Mouse (Mus musculus): ENCODE measurements around the gene Gm6096. TPM values are rescaled to one million over a fixed set of nuclear protein-coding genes. Genes with fewer than 3 reads are reported as not detected.
"Not testable (repeated sequence)": the region's sequence is repeated elsewhere in the genome, so short reads cannot be mapped to it uniquely, and the experiment has no call there.

The Gm6096 gene
- 0.53 TPM in 1 of 2 replicates, not detected in the other for polyA plus RNA-seq (2015; fragmentation: Nextera tagmentation; extraction: Ambion mirVana)

DNA sequence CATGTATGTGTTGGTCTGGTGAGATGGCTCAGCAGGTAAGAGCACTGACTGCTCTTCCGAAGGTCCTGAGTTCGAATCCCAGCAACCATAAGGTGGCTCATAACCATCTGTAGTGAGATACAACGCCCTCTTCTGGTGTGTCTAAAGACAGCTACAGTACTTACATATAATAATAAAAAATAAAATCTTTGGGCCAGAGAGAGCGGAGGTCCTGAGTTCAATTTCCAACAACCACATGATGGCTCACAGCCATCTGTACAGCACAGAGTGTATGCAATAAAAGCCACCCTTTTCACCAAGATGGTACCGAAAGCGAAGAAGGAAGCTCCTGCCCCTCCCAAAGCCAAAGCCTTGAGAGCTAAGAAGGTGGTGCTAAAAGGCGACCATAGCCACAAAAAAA is at the start of gene Gm6096:
TSS of gene Gm6096 (plus strand) at position 301 of the 400 bp plus-strand sequence.
- H3K27ac ChIP-seq = no peak within 1 kb of the TSS
- 93% methylated on average over 7 of the region's 7 CpGs for WGBS
- H3K36me3 ChIP-seq = peaks cover 76% of the 10 kb centered on the region

DNA sequence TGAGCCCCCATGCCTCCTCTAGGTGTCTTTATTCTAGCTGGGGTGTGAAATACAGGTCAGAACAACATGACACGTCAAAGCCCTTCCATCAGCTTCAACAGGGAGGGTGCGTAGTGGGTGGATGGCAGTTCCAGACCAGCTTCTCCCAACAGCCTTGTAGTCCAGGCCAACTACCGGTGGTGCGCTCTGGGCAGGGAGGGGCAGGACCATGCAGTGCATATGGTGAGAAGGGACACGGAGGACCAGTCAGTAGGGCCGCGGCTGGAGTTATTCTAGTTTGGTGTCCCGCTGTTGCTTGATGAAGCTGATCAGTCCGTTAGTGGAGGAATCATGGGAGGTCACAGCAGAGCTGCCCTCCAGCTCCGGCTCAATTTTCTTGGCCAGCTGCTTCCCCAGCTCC is 48.7 kb upstream of the Gm6096 start:
- H3K27me3 ChIP-seq; H3K9ac ChIP-seq; ATAC-seq (ENCODE audit: low FRiP score, low read depth); H3K4me3 ChIP-seq; H3K9me3 ChIP-seq; H3K4me1 ChIP-seq; H3K27ac ChIP-seq; H3K4me2 ChIP-seq (replicated peaks): not testable (repeated sequence)
- peaks cover 69% of the 10 kb centered on the region for H3K36me3 ChIP-seq
- 92% methylated on average over 10 of the region's 10 CpGs for WGBS

More for the DNA sequence above, at the start of gene Gm6096:
- no peaks in the 10 kb centered on the region for H3K4me1 ChIP-seq
- no peaks in the 10 kb centered on the region for H3K9me3 ChIP-seq
- H3K9ac ChIP-seq = no peak within 1 kb of the TSS
- no peak within 1 kb of the TSS for H3K4me2 ChIP-seq (replicated peaks)
- no peak for ATAC-seq (ENCODE audit: low FRiP score, low read depth)
- no peaks in the 10 kb centered on the region for H3K27me3 ChIP-seq
- H3K4me3 ChIP-seq = no peak within 1 kb of the TSS

DNA sequence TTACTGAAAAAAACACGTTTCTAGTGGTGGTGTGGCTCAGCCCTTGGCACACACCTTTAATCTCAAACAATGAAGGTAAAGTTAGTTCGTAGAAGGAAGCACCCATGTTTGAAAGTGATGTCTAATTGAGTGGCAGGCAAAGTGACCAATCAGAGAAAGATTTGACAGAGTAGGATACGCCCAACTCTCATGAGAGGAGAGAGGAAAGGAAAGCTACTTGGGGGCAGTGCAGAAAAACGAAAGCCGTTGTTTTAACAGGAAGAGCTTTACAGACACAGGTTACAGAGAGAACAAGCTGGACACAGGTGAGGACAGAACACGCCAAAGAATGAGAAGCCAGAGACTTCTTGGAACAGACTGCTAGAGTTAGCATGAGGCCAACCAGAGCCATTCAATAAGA is 44.5 kb upstream of the Gm6096 start:
- ATAC-seq (ENCODE audit: low FRiP score, low read depth) = no peak
- H3K4me1 ChIP-seq = no peaks in the 10 kb centered on the region
- 94% methylated on average over 6 of the region's 6 CpGs for WGBS
- no peak overlapping the region for H3K9ac ChIP-seq
- H3K4me3 ChIP-seq = no peak overlapping the region
- no peaks in the 10 kb centered on the region for H3K27me3 ChIP-seq
- H3K36me3 ChIP-seq = peaks cover 100% of the 10 kb centered on the region
- H3K4me2 ChIP-seq (replicated peaks) = no peak overlapping the region
- H3K9me3 ChIP-seq = no peaks in the 10 kb centered on the region
- H3K27ac ChIP-seq = no peak overlapping the region

DNA sequence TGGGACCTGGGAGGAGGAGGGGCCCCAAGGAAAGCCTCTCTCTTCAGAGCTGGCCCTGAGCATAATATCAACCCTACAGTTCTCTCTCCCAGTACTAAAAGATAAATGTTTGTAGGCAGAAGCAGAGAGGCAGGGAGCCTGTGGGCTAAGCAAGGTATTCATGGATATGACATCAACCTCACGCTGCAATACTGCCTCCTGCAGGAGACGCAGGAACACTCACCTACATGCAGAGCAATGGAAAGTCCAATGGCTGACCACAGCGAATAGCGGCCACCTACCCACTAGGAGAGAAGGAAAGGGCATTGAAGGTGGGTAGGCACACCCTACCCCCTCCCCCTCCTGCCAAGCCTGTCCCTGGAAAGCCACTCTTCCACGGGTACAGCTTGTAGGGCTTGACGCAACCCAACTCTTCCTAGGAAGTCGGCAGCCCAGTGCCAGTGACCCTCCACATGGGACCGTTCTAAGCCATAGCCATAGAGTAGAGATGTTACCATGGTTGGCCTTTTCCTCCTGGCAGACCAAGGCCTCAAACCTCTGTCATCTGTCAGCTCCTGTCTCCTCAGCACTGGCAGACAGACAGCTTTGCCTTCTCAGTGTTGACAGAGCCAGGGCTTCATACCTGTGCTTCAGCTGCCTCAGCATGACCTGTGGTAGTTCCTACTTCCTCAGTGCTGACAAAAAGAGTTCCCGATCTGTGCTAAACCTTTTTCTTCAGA is 42.7 kb upstream of the Gm6096 start:
- Histone ChIP-seq H3K27ac (no peak overlapping the region), H3K4me2 (replicated peaks) (no peak overlapping the region), H3K36me3 (peaks cover 100% of the 10 kb centered on the region), H3K27me3 (no peaks in the 10 kb centered on the region), H3K4me3 (no peak overlapping the region), H3K4me1 (no peaks in the 10 kb centered on the region), H3K9me3 (no peaks in the 10 kb centered on the region), H3K9ac (no peak overlapping the region)
- ATAC-seq (ENCODE audit: low FRiP score, low read depth) = no peak
- 95% methylated on average over 9 of the region's 9 CpGs for WGBS

DNA sequence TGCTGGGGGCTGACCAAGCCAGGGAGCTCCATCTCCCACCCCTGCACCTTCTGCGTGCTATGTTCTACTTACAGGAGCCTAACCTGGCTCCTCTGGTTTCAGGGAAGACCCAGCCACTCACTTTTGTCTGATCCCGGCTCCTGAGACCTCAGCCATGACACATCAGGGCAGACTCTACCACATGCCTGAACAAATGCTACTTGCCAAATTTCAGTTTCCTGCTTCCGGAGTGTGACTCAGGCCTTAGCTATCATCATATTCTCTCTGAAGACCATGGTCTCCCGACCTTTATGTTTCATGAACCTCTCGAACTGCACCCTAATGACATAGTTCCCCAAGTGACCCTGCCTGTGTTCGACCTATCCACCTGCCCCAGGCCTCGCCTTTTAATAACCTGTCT is 37.6 kb upstream of the Gm6096 start:
- Histone ChIP-seq H3K9ac (no peak overlapping the region), H3K9me3 (no peaks in the 10 kb centered on the region), H3K4me3 (no peak overlapping the region), H3K4me1 (no peaks in the 10 kb centered on the region), H3K36me3 (peaks cover 100% of the 10 kb centered on the region), H3K27ac (no peak overlapping the region), H3K27me3 (no peaks in the 10 kb centered on the region), H3K4me2 (replicated peaks) (no peak overlapping the region)
- no peak for ATAC-seq (ENCODE audit: low FRiP score, low read depth)
- 88% methylated on average over 7 of the region's 7 CpGs for WGBS

DNA sequence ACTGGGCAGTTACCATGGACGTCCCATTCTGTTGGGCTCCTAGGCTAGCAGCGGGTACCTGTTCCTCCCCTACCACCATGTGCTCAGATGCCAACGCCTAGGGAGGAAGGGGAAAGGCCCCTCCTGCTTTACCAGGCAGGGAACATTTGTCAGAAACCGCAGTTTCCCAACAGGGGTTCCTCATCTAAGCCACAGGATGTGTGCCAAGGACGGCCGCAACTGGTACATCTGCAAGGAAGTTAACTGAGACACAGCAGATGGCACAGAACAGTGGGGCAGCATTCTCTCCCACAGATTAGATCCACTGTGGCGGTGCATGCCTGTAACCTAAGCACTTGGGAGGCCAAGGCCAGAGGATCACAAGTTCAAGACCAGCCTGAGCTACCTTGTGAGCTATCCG is 36.2 kb upstream of the Gm6096 start:
- Histone ChIP-seq H3K27ac (no peak overlapping the region), H3K9ac (no peak overlapping the region), H3K36me3 (peaks cover 100% of the 10 kb centered on the region), H3K4me3 (no peak overlapping the region), H3K27me3 (no peaks in the 10 kb centered on the region), H3K4me1 (no peaks in the 10 kb centered on the region), H3K4me2 (replicated peaks) (no peak overlapping the region), H3K9me3 (no peaks in the 10 kb centered on the region)
- 92% methylated on average over 8 of the region's 8 CpGs for WGBS
- ATAC-seq (ENCODE audit: low FRiP score, low read depth) = no peak

DNA sequence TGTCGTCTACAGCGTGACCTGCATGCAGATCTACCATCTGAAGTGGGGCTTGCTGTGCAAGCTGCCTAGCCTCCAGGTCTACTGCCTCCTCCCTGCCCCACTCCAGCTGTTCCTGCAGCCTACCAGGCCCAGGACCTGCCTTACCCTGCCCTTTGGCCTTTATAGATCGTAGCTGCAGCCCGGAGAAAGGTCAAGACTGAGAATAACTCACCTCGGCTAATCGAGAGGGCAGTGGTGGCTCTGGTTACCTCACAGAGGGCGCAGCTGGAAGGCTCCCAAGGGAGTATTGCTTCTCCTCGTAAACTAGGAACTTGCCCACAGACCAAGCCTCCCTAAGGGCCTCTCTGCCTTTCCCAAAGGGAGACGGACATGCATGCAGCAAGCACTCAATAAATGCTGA is 35.4 kb upstream of the Gm6096 start:
- Histone ChIP-seq H3K36me3 (peaks cover 100% of the 10 kb centered on the region), H3K27me3 (no peaks in the 10 kb centered on the region), H3K4me1 (no peaks in the 10 kb centered on the region), H3K27ac (no peak overlapping the region), H3K9ac (no peak overlapping the region), H3K4me3 (no peak overlapping the region), H3K9me3 (no peaks in the 10 kb centered on the region), H3K4me2 (replicated peaks) (no peak overlapping the region)
- 90% methylated on average over 9 of the region's 9 CpGs for WGBS
- ATAC-seq (ENCODE audit: low FRiP score, low read depth) = no peak

DNA sequence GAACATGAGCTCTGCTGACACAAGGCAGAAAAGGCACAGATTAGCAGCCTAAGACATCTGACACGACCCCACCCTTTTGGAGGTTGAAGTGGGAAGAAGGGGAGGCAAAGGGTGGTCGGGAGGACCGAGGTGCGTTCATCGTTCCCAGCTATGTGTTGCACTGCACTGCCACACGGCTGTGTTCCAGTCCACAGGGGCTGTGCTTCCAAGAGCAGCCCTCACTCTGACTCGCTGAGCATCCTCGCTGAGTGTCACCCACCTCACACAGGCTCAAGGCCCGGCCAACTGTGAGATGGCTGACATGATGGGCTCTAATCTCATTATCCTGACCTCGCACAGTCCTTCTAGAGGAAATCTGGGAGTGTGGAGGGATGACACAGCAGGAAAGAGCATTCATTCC is 34.4 kb upstream of the Gm6096 start:
- Histone ChIP-seq H3K36me3 (peaks cover 100% of the 10 kb centered on the region), H3K4me1 (no peaks in the 10 kb centered on the region), H3K4me2 (replicated peaks) (no peak overlapping the region), H3K4me3 (no peak overlapping the region), H3K9me3 (no peaks in the 10 kb centered on the region), H3K27me3 (no peaks in the 10 kb centered on the region), H3K9ac (no peak overlapping the region), H3K27ac (no peak overlapping the region)
- WGBS = 92% methylated on average over 10 of the region's 10 CpGs
- ATAC-seq (ENCODE audit: low FRiP score, low read depth) = no peak

DNA sequence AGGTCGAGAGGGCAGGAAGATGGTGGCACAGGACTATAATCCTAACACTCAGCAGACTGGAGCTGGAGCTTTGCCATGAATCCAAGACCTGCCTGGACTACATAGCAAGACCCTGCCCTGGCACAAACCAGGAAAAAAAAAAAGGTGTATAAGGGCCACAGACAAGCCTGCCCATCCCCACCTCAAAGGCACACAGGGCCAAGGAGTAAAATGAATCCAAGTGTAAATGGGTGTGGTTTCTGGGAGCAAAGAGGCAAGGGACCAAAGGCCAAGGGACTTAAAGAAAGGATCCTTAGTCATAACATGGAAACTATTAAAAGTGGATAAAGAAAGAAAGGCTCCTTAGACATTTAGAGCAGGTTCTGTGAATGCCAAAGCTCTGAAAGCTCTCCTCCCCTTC is 32.3 kb upstream of the Gm6096 start:
- H3K36me3 ChIP-seq = peaks cover 100% of the 10 kb centered on the region
- no peak overlapping the region for H3K9ac ChIP-seq
- no peak for ATAC-seq (ENCODE audit: low FRiP score, low read depth)
- no peaks in the 10 kb centered on the region for H3K4me1 ChIP-seq
- peaks cover 3% of the 10 kb centered on the region; the same call in 1 of the 2 replicates for H3K9me3 ChIP-seq
- WGBS = 88% methylated on average over 1 of the region's 1 CpGs
- no peak overlapping the region for H3K4me3 ChIP-seq
- H3K4me2 ChIP-seq (replicated peaks) = no peak overlapping the region
- no peak overlapping the region for H3K27ac ChIP-seq
- H3K27me3 ChIP-seq = no peaks in the 10 kb centered on the region

DNA sequence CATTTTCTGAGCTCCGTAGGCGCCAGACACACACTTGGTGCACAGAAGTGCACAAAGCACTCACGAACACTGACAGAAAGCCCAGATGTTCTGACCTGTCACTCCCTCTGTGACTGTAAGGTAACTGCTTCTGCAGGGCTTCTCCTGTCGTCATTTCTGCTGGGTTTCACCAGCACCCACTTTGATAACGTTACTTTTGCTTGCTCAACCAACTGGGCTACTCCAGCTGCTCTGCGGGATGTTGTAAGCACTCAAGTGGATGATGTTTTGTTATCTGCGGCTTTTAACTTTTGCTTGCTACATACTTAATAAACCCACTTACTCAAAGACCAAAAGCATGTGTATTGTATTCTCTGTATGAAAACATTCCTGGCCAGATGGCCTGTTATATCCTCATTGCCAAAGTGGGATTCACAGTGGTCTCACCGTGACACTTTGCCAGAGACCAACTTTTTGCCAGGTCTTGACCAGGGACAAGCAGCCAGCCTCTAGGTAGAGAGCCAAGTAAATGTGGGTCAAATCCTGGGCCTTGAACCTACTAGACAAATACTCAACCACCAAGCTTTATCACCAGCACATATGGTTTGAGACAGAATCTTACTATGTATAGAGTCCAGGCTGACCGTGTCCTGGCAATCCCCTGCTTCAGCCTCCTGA is 29.1 kb upstream of the Gm6096 start:
- Histone ChIP-seq H3K9ac (no peak overlapping the region), H3K36me3 (peaks cover 99% of the 10 kb centered on the region), H3K27me3 (no peaks in the 10 kb centered on the region), H3K4me1 (peaks cover 7% of the 10 kb centered on the region), H3K4me3 (no peak overlapping the region), H3K4me2 (replicated peaks) (no peak overlapping the region), H3K27ac (no peak overlapping the region), H3K9me3 (peaks cover 3% of the 10 kb centered on the region; the same call in 1 of the 2 replicates)
- no peak for ATAC-seq (ENCODE audit: low FRiP score, low read depth)
- WGBS = 87% methylated on average over 9 of the region's 9 CpGs

DNA sequence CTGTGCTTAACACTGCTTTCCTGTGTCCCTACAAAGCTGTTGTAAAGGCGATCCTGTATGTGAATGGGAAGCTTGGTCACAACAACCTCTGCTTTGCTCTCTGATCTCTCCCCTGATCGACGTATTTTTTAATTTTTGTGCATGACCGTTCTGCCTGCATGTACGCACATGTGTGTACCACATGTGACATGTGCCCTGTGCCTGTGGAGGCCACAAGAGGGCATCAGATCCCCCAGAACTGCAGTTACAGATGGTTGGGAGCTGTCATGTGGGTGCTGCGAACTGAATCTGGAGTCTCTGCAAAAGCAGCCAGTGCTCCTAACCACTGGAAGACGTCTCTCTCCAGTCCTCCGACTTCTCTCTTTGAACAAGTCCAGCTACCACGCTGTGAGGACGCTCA is 28.5 kb upstream of the Gm6096 start:
- peaks cover 12% of the 10 kb centered on the region for H3K4me1 ChIP-seq

DNA sequence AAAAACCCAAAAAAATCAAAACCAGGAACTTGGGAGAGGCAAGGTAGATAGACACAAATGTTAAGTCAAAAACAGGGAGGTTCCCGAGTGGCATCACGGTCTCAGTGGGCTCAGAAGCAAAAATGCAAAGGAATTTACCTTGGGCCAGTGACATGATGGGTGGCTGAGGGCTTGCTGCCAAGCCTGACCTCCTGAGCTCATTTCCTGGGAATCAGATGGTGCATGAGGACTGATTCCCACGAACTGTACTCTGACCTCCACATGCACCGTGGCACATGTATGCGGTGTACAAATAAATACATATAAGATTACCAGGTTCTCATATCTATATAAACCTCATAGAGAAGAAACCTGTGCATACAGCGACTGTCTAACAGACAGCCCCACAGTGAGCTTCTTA is 26.5 kb upstream of the Gm6096 start:
- Histone ChIP-seq H3K27ac (no peak overlapping the region), H3K36me3 (peaks cover 93% of the 10 kb centered on the region), H3K9me3 (peaks cover 3% of the 10 kb centered on the region; the same call in 1 of the 2 replicates), H3K4me3 (no peak overlapping the region), H3K4me2 (replicated peaks) (no peak overlapping the region), H3K9ac (no peak overlapping the region), H3K4me1 (peaks cover 30% of the 10 kb centered on the region), H3K27me3 (no peaks in the 10 kb centered on the region)
- WGBS = 94% methylated on average over 6 of the region's 6 CpGs
- ATAC-seq (ENCODE audit: low FRiP score, low read depth) = no peak

More for the DNA sequence above, 28.5 kb upstream of the Gm6096 start:
- 92% methylated on average over 10 of the region's 10 CpGs for WGBS
- H3K4me2 ChIP-seq (replicated peaks) = no peak overlapping the region
- H3K36me3 ChIP-seq = peaks cover 99% of the 10 kb centered on the region
- no peak overlapping the region for H3K4me3 ChIP-seq
- peaks cover 3% of the 10 kb centered on the region; the same call in 1 of the 2 replicates for H3K9me3 ChIP-seq
- H3K9ac ChIP-seq = no peak overlapping the region
- no peak overlapping the region for H3K27ac ChIP-seq
- no peaks in the 10 kb centered on the region for H3K27me3 ChIP-seq
- ATAC-seq (ENCODE audit: low FRiP score, low read depth) = no peak
